Mouse (Mus musculus): ENCODE data around the gene 2900026A02Rik. TPM values are rescaled to one million over a fixed set of nuclear protein-coding genes. Genes with fewer than 3 reads are reported as not detected.

The 2900026A02Rik gene
- polyA plus RNA-seq (2012), result 7.6 and 10.3 TPM in 2 replicates

DNA sequence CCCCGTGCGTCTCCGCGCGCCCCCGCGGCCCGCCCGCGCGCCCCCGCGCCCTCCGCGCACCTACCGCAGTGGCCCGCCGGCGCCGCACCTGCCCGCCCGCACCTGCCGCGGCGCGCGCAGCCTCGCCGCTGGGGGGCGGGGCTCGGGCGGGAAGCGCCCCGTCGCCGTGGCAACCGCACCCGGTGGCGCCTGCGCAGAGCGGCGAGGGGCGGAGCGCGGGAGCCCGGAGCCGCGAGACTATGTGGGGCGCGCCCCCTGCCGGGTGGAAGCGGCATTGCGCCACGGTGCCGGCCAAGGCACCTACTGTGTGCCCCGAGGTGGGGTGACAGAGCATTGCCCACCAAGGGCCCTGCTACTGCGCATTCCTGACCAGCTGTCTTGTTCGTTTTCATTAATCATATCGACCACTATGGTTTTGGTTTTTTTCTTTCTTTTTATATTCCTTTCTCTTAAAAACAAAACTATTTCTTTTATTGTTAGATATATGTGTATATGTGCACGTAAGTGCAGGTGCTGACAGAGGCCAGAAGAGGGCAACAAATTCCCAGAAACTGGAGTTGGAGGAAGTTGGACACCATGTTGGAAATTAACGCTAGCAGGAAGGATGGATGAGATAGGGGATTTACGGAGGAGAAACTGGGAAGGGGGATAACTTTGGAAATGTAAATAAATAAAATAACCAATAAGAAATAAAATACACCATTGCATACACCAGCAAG, at the start of gene 2900026A02Rik:
TSS of gene 2900026A02Rik (minus strand) at position 90 of the 719 bp plus-strand sequence.

GRCm38 (mm10) chr5:113226632-113227102, 5.6 kb upstream of the 2900026A02Rik start, which contains the start of gene Tmem211:
Tmem211 (plus strand) TSS chr5:113226909.

DNA sequence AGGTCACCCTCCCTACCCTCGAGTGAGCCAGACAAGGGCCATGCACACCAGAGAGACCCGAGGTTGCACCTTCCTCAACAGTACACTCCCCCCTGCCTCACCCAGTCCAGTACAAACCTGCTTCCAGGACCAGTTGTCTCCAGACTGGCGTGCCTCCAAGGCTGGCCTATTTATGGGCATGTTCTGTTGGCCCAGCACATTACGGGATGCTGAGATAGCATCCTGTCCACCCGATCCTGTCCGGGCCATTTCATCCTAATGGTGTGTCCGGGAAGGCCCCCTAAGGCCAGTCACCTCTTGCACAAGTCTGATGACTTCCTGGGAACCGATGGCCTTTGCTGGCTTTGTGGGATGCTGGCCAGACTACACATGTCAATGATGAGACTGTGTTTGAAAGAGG, 139.6 kb downstream of the 2900026A02Rik start, which contains the start of gene Crybb3:
TSS of gene Crybb3 (minus strand) at position 146 of the 400 bp plus-strand sequence.

DNA sequence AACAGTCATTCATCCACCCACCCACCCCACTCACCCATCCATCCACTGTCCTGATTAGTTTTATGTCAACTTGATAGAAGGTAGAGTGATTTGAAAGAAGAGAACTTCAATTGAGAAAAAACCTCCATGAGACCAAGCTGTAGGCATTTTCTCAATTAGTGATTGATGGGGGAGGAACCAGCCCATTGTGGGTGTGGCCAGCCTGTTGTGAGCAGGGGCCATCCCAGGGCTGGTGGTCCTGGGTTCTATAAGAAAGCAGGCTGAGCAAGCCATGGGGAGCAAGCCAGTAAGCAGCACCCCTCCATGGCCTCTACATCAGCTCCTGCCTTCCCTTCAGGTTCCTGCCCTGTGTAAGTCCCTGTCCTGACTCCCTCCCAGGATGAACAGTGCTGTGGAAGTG, 151.0 kb downstream of the 2900026A02Rik start, which contains the start of gene Crybb2:
TSS of gene Crybb2 (minus strand) at position 101 of the 400 bp plus-strand sequence.

Other genes starting within 250 kb of the 2900026A02Rik start
- 5.2 and 7.4 TPM in 2 replicates for gene Grk3, start 205.4 kb downstream of the 2900026A02Rik start, polyA plus RNA-seq (2012)
- not detected in 2 replicates for gene Crybb2, start 151.1 kb downstream of the 2900026A02Rik start, polyA plus RNA-seq (2012)
- 1.8 and 2.9 TPM in 2 replicates for gene Crybb3, start 139.7 kb downstream of the 2900026A02Rik start, polyA plus RNA-seq (2012)
- gene Tmem211, start 5.7 kb upstream of the 2900026A02Rik start, polyA plus RNA-seq (2012), result not detected in 2 replicates
- gene Sgsm1, start 89.5 kb upstream of the 2900026A02Rik start, polyA plus RNA-seq (2012), result 0.16 and 1.3 TPM in 2 replicates
- gene Aym1, start 136.1 kb upstream of the 2900026A02Rik start, polyA plus RNA-seq (2012), result not detected in 2 replicates